Mouse (Mus musculus) bone marrow, adult 2 months (tissue): Measurements from ENCODE around the gene Kif3b. TPM values are rescaled to one million over a fixed set of nuclear protein-coding genes. Genes with fewer than 3 reads are reported as not detected.

ENCODE experiments used
- H3K27ac ChIP-seq: fragments of 200-500 bp; 2 replicates; pipeline ENCODE4 v1.5.1; 2012; ENCODE audit warnings: low read depth, mild to moderate bottlenecking, control low read depth, inconsistent platforms, low read length; ENCODE audit not compliant: control insufficient read depth, poor library complexity, insufficient read depth
- H3K4me1 ChIP-seq: fragments of 200-500 bp; 2 replicates; pipeline ENCODE4 v1.6.1; 2011; ENCODE audit warnings: low read length; ENCODE audit not compliant: control insufficient read depth, insufficient read depth
- H3K4me3 ChIP-seq: fragments of 200-500 bp; replicated peaks from 2 replicates; pipeline ENCODE3; 2011; ENCODE audit warnings: mild to moderate bottlenecking, low read depth, low read length, control low read depth; ENCODE audit not compliant: control insufficient read depth
- CTCF ChIP-seq: fragments of 200-500 bp; IDR thresholded peaks from 2 replicates; pipeline ENCODE4 v1.5.1; 2011; ENCODE audit warnings: low read length, control low read depth; ENCODE audit not compliant: control insufficient read depth, insufficient read depth
- POLR2A ChIP-seq: fragments of 200-500 bp; IDR thresholded peaks from 2 replicates; pipeline ENCODE4 v1.6.1; 2011; ENCODE audit warnings: low read depth, mild to moderate bottlenecking, control low read depth, low read length, borderline replicate concordance; ENCODE audit not compliant: control insufficient read depth
- WGBS: fragments of 180-500 bp; shearing (Covaris S2); methylation state at CpG from one replicate; pipeline ENCODE4 v1.1.7; 2018; 5-methylcytosine and 5-hydroxymethylcytosine counted together
- polyA plus RNA-seq: library from polyadenylated mRNA; stranded (reverse); fragments of >200 nt; gene quantifications from 2 replicates; pipeline ENCODE4 v1.2.4, GENCODE M21; 2011; ENCODE audit warnings: low replicate concordance; ENCODE audit not compliant: missing spikeins, insufficient read depth, insufficient read length

Kif3b gene
- polyA plus RNA-seq: 6.3 and 10.9 TPM in 2 replicates

GRCm38 (mm10) chr2:153290938-153291928, at the start of gene Kif3b:
TSS of gene Kif3b (plus strand) at chr2:153291413.
- TF ChIP-seq CTCF (no peak), POLR2A (0 out of 2 replicates have a peak, but pooled peaks have one; percentile 28)
- Histone ChIP-seq H3K27ac (peak within 1 kb of the TSS; percentile 67), H3K4me3 (peak within 1 kb of the TSS; percentile 69), H3K4me1 (peaks cover 2% of the 10 kb centered on the region)
- under 1% methylated on average over 63 of the region's 63 CpGs for WGBS

GRCm38 (mm10) chr2:153242156-153242555, 49.1 kb upstream of the Kif3b start:
- Histone ChIP-seq H3K4me1 (peaks cover 6% of the 10 kb centered on the region), H3K27ac (no peak overlapping the region; the same call in 1 of the 2 replicates), H3K4me3 (peak overlapping the region; percentile 76)
- 56% methylated on average over 6 of the region's 6 CpGs for WGBS
- TF ChIP-seq CTCF: no peak
- no peak for TF ChIP-seq POLR2A

- TF ChIP-seq CTCF: no peak
- TF ChIP-seq POLR2A: no peak
- Histone ChIP-seq H3K27ac (no peak overlapping the region), H3K4me1 (no peaks in the 10 kb centered on the region), H3K4me3 (no peak overlapping the region)
- 50% methylated on average over 5 of the region's 5 CpGs for WGBS
Measured at GRCm38 (mm10) chr2:153249751-153250150, 41.5 kb upstream of the Kif3b start.

GRCm38 (mm10) chr2:153256604-153257003, 34.6 kb upstream of the Kif3b start:
- WGBS: 84% methylated on average over 2 of the region's 2 CpGs

GRCm38 (mm10) chr2:153259030-153259863, 32.0 kb upstream of the Kif3b start:
- WGBS: 18% methylated on average over 12 of the region's 12 CpGs
- TF ChIP-seq CTCF (no peak), POLR2A (no peak)
- H3K27ac ChIP-seq: peak overlapping the region; percentile 76
- H3K4me1 ChIP-seq: peaks cover 7% of the 10 kb centered on the region
- no peak overlapping the region for H3K4me3 ChIP-seq

More at GRCm38 (mm10) chr2:153256604-153257003, 34.6 kb upstream of the Kif3b start:
- no peak for TF ChIP-seq CTCF
- TF ChIP-seq POLR2A: no peak
- no peak overlapping the region for H3K27ac ChIP-seq
- H3K4me1 ChIP-seq: peaks cover 4% of the 10 kb centered on the region; the same call in 1 of the 2 replicates
- H3K4me3 ChIP-seq: no peak overlapping the region

GRCm38 (mm10) chr2:153259864-153260674, 31.1 kb upstream of the Kif3b start:
- no peak for TF ChIP-seq POLR2A
- TF ChIP-seq CTCF: no peak
- 21% methylated on average over 3 of the region's 3 CpGs for WGBS
- H3K4me3 ChIP-seq: no peak overlapping the region
- peak overlapping the region; percentile 76; the same call in 1 of the 2 replicates for H3K27ac ChIP-seq
- peaks cover 7% of the 10 kb centered on the region for H3K4me1 ChIP-seq

- 65% methylated on average over 7 of the region's 7 CpGs for WGBS
- TF ChIP-seq POLR2A (no peak), CTCF (no peak)
- no peak overlapping the region for H3K4me3 ChIP-seq
- H3K27ac ChIP-seq: peak overlapping the region; percentile 58
- H3K4me1 ChIP-seq: peaks cover 11% of the 10 kb centered on the region
Measured at GRCm38 (mm10) chr2:153263053-153263452, 28.2 kb upstream of the Kif3b start.
